Mouse (Mus musculus): ENCODE measurements around the gene 1700034J05Rik.

- TF ChIP-seq CTCF (IDR thresholded peaks at IDR 0.05; ENCODE audit: low read depth) (no peak), EP300 (optimal IDR thresholded peaks at IDR 0.05) (no peak)
These were observed 18.3 kb downstream of the 1700034J05Rik start for GRCm38 (mm10) chr6:146935957-146936356.
